Mouse (Mus musculus): ENCODE measurements around the gene Vmn1r58.
"Not testable (repeated sequence)": the region's sequence is repeated elsewhere in the genome, so short reads cannot be mapped to it uniquely, and the experiment has no call there.

The Vmn1r58 gene

GRCm38 (mm10) chr7:5413296-5413695 lies at the start of gene Vmn1r58:
Gene Vmn1r58 (minus strand): TSS chr7:5413396.
- DNase-seq, result not testable (repeated sequence)

- DNase-seq, result no peak
Observed at GRCm38 (mm10) chr7:5456674-5457073, 43.5 kb upstream of the Vmn1r58 start, which contains the start of gene Vmn1r59. Gene Vmn1r59 (minus strand): TSS chr7:5456774.

- not testable (repeated sequence) for DNase-seq
Observed at GRCm38 (mm10) chr7:5454011-5454410, 40.8 kb upstream of the Vmn1r58 start.

- DNase-seq, result no peak
Observed at GRCm38 (mm10) chr7:5448627-5449026, 35.4 kb upstream of the Vmn1r58 start.

GRCm38 (mm10) chr7:5406201-5406600 lies 7.0 kb downstream of the Vmn1r58 start:
- DNase-seq, result no peak

GRCm38 (mm10) chr7:5366724-5367123 lies 46.5 kb downstream of the Vmn1r58 start:
- no peak for DNase-seq

GRCm38 (mm10) chr7:5363599-5363998 lies 49.6 kb downstream of the Vmn1r58 start:
- no peak for DNase-seq
